Mouse (Mus musculus): ENCODE results near the gene Rnf114.

DNA sequence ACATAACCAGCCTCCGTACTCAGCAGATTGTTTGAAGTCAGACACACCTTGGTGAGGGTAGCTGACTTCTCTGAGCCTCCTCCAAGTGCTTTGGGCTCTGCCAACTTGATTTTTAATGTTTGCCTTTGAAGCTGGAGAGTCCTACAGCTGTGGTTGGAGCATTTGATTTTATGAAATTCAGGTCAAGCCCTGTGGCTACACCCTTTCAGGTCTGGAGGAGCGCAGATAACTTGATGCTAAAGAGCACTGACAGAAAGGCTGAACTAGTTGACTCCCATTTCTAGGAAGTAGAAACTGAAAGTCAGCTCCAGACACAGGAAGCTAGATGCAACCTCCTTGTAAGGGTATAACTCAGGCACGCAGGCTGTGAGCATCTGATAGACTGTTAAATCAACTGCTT is 12.7 kb downstream of the Rnf114 start:
- TF ChIP-seq POLR2A (IDR thresholded peaks at IDR 0.05; ENCODE audit: extremely low read depth, insufficient read depth, low read length): no peak
- no peak for TF ChIP-seq CTCF (IDR thresholded peaks at IDR 0.05; ENCODE audit: extremely low read depth, insufficient read depth, low read length)

Measured in cortical plate, adult 2 months (tissue).